Mouse (Mus musculus) adrenal gland, adult 8-10 months (tissue): Measurements from ENCODE around the gene Eif5. TPM values are rescaled to one million over a fixed set of nuclear protein-coding genes. Genes with fewer than 3 reads are reported as not detected.
A peak's percentile ranks its signal among the peaks of the same experiment; 100 is the strongest.
"Not testable (repeated sequence)": the region's sequence is repeated elsewhere in the genome, so short reads cannot be mapped to it uniquely, and the experiment has no call there.

Source experiments
- DNase-seq: peaks from one replicate; pipeline ENCODE4 v3.0.0; 2022
- total RNA-seq, 4 experiments: library from RNA; stranded (reverse); gene quantifications; 2 replicates each; pipeline ENCODE4 v1.2.4; 2022

The Eif5 gene
- total RNA-seq, 4 experiments from 2014 or later: 301 to 395 (median 347) TPM

GRCm38 (mm10) chr12:111524883-111525282 lies 12.9 kb upstream of the Eif5 start:
- no peak for DNase-seq

- DNase-seq: no peak
Observed at GRCm38 (mm10) chr12:111527643-111528281, 10.1 kb upstream of the Eif5 start.

GRCm38 (mm10) chr12:111529192-111529591 lies 8.6 kb upstream of the Eif5 start:
- DNase-seq: no peak

GRCm38 (mm10) chr12:111533096-111533794 lies 4.6 kb upstream of the Eif5 start:
- no peak for DNase-seq

GRCm38 (mm10) chr12:111535281-111535680 lies 2.5 kb upstream of the Eif5 start:
- DNase-seq: no peak

GRCm38 (mm10) chr12:111535762-111536161 lies 2.1 kb upstream of the Eif5 start:
- DNase-seq: no peak

GRCm38 (mm10) chr12:111536746-111537145 lies 1.1 kb upstream of the Eif5 start:
- no peak for DNase-seq

GRCm38 (mm10) chr12:111537341-111537740 lies 475 bp upstream of the Eif5 start:
- DNase-seq: no peak

- peak; percentile 84 for DNase-seq
Observed at GRCm38 (mm10) chr12:111538292-111539040, 650 bp downstream of the Eif5 start.

- DNase-seq: no peak
Observed at GRCm38 (mm10) chr12:111539041-111539345, 1.2 kb downstream of the Eif5 start.

- no peak for DNase-seq
Observed at GRCm38 (mm10) chr12:111547070-111547469, 9.3 kb downstream of the Eif5 start.

GRCm38 (mm10) chr12:111548555-111549289 lies 10.9 kb downstream of the Eif5 start:
- no peak for DNase-seq

GRCm38 (mm10) chr12:111550679-111551078 lies 12.9 kb downstream of the Eif5 start:
- DNase-seq: no peak

- no peak for DNase-seq
Observed at GRCm38 (mm10) chr12:111552342-111552741, 14.5 kb downstream of the Eif5 start.

- DNase-seq: no peak
Observed at GRCm38 (mm10) chr12:111555357-111555756, 17.5 kb downstream of the Eif5 start.

- DNase-seq: not testable (repeated sequence)
Observed at GRCm38 (mm10) chr12:111555893-111556292, 18.1 kb downstream of the Eif5 start.

- no peak for DNase-seq
Observed at GRCm38 (mm10) chr12:111557538-111557937, 19.7 kb downstream of the Eif5 start.

- no peak for DNase-seq
Observed at GRCm38 (mm10) chr12:111558655-111559054, 20.8 kb downstream of the Eif5 start.

GRCm38 (mm10) chr12:111559647-111560258 lies 21.9 kb downstream of the Eif5 start:
- no peak for DNase-seq

- no peak for DNase-seq
Observed at GRCm38 (mm10) chr12:111560286-111560685, 22.5 kb downstream of the Eif5 start.

- DNase-seq: no peak
Observed at GRCm38 (mm10) chr12:111562276-111562814, 24.5 kb downstream of the Eif5 start.

GRCm38 (mm10) chr12:111563076-111563629 lies 25.3 kb downstream of the Eif5 start:
- no peak for DNase-seq
